Mouse (Mus musculus): ENCODE measurements around the gene C130026I21Rik.
"Not testable (repeated sequence)": the region's sequence is repeated elsewhere in the genome, so short reads cannot be mapped to it uniquely, and the experiment has no call there.

C130026I21Rik gene

GRCm38 (mm10) chr1:85118341-85118740, 152.0 kb downstream of the C130026I21Rik start:
- not testable (repeated sequence) for DNase-seq

DNA sequence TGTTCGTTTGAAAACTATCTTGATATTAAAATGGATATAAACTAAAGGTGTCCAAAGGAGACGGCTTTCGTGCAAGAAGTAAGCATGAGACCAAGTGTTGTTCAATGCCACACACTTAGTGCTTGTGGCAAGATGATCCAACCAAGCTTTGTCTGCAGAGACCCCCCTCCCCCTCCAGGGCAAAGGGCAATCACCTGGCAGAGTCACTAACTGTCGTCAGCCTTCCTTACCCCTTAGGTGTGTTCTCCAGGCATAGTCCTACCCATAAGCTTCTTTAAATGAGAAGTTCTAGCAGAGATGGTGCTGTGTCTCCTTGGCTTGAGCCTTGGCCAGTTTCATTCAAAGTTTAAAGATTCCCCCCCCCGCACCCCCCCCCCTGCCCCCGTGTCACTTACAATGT, 152.8 kb downstream of the C130026I21Rik start:
- not testable (repeated sequence) for DNase-seq

GRCm38 (mm10) chr1:85114666-85115402, 155.5 kb downstream of the C130026I21Rik start:
- DNase-seq = peak; percentile 38 to 51

GRCm38 (mm10) chr1:85114078-85114477, 156.3 kb downstream of the C130026I21Rik start:
- DNase-seq = not testable (repeated sequence)

- DNase-seq = not testable (repeated sequence)
Observed at GRCm38 (mm10) chr1:85112889-85113288, 157.5 kb downstream of the C130026I21Rik start.

DNA sequence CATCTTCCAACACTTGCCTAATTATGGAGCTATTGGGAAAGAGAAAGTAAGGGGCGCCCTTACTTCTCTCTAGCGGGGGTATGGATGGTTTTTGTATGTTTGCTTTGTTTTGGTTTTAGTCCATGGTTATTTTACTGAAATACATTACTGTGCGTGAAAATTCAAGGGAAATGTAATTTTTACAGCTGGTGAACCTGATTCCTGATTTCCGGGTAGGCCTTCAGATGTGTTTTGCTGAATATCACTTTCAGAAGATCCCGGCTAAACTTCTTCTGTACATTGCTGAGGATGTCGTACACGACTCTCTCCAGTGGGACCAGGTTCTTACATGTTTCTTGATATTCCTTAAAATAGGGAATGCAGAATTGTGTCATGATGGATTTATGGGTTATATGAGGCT, 158.1 kb downstream of the C130026I21Rik start:
- not testable (repeated sequence) for DNase-seq

DNA sequence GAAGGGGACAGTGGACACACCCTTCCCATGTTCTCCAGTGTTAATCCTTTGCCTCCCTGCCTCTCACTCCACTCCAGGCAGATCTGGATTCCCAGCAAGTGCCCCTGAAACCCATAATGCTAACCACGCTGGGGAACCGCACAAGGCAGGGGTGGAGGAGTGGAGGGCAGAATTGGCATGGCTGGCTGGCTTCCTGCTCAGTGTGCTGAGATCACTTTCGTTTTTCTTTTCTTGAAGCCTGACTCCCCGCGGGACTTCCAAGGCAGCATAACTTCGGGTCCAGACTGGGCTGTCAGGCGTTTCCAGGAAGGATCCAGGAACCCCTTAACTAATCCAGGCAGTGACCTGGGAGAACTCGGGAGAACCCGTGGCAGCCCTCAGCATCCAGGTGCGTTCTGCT, 158.8 kb downstream of the C130026I21Rik start:
- DNase-seq = peak in 1 of 2 experiments; percentile 19

- DNase-seq = not testable (repeated sequence)
Observed at GRCm38 (mm10) chr1:85110876-85111275, 159.5 kb downstream of the C130026I21Rik start.

DNA sequence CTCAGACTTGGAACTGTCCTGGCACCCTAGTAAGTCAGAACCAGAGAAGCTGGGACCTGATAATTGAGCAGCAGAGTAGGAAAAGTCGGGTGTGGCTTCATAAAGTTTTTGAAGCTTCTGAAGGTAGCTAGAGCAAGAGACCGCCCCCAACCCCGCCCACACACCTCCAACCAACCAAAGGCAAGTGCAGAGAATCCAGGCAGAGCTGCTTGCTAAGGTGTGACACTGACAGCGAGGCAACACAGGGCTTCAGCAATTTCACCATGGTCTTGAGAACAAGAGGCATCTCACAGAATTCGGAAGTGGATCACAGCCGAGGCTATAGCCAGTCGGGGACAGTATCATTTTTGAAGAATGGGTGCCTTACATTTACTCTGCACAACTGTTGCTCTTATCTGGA, 160.6 kb downstream of the C130026I21Rik start, which contains the start of gene A530032D15Rik:
A530032D15Rik (minus strand) TSS at position 101 of the 400 bp plus-strand sequence.
- DNase-seq = not testable (repeated sequence)

- DNase-seq = not testable (repeated sequence)
Observed at GRCm38 (mm10) chr1:85106013-85106412, 164.4 kb downstream of the C130026I21Rik start.

DNA sequence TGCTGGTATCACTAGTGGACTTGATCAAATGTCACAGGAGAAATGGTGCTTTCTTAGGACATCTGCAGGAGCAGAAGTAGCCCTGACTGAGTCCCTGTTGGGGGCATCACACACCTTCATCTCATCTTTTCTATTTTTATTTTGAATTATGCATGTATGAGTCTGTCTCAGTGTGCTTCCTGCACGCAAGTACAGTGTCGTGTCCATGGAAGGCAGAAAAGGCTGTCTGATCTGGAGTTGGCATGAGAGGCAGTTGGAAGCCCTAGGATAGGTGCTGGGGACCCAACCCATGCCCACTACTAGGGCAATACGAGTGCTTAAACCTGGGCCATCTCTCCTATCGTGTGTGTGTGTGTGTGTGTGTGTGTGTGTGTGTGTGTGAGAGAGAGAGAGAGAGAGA, 165.0 kb downstream of the C130026I21Rik start:
- DNase-seq = not testable (repeated sequence)

DNA sequence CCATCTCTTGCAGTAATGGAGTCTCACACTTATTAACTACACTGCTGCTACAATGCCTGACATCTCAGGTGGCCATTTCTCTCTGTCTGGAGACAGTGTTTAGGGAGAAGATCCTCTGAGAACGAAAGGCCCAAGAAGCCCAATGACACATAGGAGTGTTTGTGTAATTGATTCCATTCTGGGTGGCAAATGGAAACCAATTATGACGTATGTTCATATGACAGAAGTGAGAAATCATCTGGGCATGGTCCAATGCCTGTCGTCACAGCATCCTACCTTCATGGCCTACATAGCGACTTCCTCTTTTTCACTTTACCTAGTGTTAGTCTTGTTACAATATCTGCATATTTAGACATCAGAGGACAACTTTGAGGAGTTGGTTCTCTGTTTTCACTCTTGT, 168.6 kb downstream of the C130026I21Rik start:
- not testable (repeated sequence) for DNase-seq

DNA sequence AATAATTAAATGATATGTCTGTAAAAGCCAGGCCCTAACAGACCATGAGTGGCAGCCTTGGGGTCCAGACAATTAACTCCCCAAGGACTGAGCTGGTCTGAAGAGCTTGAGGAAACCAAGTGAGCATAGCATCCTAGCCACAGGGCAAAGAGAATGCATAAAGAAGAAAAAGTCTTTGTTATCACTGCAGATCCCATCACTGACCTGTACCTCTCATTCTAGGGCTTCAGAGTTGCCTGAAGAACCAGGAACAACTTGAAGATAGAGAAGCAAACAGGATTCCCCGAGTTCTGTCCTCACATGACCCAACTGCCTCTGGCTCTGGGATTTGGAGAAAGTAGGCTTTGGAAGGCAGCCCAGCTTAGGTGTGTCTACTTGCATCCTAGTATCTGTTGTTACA, 170.5 kb downstream of the C130026I21Rik start, which contains the start of gene Gm10553:
Gm10553 (plus strand) TSS at position 301 of the 400 bp plus-strand sequence.
- DNase-seq = not testable (repeated sequence)

DNA sequence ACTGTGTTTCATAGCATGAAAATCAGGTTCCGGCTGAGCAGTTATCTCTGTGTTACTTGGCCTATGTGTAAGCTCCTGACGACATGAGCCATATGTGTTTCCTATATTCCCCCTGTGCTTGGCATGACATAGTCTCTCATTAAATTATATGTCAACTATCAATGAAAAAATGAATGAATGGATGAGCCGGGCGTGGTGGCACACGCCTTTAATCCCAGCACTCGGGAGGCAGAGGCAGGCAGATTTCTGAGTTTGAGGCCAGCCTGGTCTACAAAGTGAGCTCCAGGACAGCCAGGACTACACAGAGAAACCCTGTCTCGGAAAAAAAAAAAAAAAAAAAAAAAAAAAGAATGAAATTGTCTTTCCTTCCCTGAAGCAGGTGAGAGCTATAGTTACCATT, 171.3 kb downstream of the C130026I21Rik start:
- not testable (repeated sequence) for DNase-seq

DNA sequence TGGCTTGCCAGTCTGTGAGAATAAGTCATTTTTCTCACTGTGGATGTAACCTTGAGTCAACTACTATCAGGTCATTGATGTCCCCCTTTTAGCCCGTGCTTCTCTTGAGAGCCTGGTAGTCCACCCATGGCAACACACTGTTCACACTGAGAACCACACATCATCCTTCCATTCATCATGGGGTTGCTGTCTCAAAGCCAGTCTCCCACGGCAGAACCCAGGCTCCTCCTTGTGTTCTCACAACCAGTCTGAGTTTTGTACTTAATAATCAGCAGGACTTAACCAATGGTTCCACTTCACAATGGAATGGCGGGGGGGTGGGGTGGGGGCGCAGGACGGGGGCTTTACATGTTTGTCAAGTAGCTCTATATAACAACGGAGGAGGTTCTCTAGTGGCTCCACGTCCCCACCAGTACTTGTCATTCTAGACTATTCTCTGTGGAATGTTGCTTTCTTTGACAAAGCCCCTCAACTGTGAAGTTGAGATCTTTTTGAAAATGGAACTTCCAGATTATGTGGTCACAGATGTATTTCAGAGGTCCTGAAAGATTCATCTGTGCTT, 177.3 kb downstream of the C130026I21Rik start:
- not testable (repeated sequence) for DNase-seq

DNA sequence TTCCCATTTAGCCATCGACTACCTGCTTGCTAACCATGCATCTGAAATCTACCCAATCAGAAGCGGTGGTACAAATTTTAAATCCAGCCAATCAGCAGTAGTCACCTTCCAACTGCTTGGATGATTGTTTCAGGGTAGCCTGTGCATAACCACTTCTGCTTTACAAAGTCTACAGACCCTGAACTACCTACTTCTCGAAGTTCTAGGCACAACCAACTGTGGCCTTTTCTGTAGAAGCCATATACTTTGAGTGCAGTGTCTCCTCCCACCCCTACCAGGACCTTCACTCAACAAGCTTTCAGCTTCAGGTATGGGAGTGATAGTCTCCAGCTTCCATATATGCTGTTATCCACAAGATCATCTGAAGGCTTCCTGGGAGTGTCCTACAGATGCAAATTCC, 178.2 kb downstream of the C130026I21Rik start:
- not testable (repeated sequence) for DNase-seq

DNA sequence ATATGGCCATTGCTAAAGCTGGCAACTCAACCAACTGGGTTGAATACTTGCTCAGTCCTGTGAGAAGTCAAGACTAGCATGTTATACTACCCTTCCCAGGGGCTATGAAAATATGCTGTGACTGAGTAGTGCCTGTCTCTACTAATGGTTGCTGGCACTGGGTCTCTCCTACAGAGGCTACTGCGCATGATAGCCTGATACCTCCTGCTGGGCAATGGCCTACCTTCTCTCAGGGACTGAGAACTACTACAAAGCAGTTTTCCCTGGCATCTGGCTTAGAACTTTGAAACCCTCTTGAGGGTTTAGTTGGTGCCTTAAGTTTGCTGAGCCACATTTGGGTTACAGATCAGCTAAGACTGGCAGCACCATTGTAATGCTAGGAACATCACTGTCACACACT, 184.2 kb downstream of the C130026I21Rik start:
- not testable (repeated sequence) for DNase-seq

DNA sequence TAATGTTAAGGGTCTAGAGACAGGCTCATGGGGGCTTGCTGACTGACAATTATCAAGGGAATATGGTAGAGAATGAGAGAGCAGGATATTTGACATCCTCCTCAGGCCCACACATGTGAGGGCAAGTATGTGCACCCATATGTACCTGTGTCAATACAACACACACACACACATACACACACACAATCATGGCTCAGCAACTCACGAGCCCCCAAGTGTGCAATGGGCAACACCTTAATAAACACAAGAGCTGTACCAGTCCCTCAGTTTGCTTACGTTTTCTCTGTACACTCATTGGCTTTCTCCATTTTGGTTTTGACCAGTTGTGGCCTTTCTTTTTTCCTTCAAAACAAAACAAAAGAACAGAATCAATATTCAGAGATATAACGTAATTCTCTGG, 185.6 kb downstream of the C130026I21Rik start:
- DNase-seq = not testable (repeated sequence)

- not testable (repeated sequence) for DNase-seq
Observed at GRCm38 (mm10) chr1:85073099-85073498, 197.3 kb downstream of the C130026I21Rik start.

DNA sequence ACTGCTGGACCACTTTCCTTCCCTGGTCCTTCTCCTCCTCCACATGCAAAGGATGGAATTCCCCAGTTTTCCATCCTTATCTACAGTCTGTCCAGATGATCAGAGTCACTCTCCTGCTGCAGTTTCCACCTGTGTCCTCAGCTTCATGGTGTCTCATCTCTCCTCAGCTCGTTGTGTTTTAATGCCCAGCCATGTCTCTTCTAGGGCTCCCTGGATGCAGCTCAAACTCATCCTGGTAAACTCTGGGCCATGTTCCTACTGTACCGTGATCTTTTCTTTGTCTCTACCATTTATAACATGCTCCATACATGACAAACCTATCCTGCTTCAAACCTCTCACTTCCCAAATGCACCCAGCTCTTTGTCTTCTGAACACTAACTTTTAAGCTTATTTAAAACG, 198.7 kb downstream of the C130026I21Rik start:
- not testable (repeated sequence) for DNase-seq

- not testable (repeated sequence) for DNase-seq
Observed at GRCm38 (mm10) chr1:85035801-85036200, 234.6 kb downstream of the C130026I21Rik start.

DNA sequence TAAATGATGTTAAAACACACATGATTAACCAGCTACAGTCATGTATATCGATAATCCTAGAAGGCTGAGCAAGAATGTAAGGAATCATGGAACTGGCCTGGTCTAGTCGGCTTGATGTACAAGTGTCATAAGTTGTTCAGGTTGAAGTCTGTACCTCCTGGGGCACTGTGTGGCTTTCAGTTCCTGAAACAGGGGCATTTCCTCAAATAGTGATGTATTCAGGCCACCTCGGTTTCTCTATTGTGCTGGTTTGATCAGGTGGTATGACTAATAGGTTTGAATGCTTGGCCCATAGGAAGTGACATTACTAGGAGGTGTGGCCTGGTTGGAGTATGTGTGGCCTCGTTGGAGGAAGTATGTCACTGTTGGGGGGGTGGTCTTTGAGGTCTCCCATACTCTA, 236.0 kb downstream of the C130026I21Rik start:
- DNase-seq = not testable (repeated sequence)

DNA sequence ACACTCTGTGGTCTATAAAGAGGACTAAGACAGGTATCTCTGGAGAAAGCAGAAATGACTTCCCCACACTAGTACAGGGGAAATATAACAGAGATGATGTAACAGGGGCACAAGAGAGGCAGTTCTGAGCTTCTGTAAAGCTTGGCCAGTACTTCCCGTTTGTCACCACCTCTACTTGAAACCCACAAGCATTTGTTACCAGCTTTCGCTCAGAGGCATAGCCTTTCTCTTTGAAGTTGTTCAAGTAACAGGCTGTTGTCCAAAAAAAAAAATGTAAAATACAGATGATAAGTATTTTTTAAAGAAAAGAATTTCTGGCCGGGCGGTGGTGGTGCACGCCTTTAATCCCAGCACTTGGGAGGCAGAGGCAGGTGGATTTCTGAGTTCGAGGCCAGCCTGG, 236.8 kb downstream of the C130026I21Rik start:
- not testable (repeated sequence) for DNase-seq

DNA sequence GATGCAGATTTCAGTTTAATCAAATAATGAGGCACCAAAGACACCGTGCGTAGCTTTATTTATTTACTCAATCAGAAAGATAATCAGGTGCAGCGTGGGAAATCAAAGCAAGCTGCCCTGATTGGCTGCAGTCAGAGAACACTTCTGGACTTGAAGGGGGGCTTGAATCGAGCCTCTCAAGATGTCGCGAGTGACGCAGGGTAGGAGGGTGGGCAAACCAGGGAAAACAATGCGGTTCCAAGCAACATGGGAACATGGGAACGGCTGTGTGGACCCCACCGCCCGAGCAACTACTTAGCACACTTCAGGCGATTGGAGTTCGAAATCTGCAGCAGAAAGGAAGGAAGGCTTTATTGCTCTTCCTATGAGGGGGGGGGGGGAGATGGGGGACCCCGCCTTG, 240.2 kb downstream of the C130026I21Rik start:
- not testable (repeated sequence) for DNase-seq
